Mouse (Mus musculus): ENCODE measurements around the gene Nin.

DNA sequence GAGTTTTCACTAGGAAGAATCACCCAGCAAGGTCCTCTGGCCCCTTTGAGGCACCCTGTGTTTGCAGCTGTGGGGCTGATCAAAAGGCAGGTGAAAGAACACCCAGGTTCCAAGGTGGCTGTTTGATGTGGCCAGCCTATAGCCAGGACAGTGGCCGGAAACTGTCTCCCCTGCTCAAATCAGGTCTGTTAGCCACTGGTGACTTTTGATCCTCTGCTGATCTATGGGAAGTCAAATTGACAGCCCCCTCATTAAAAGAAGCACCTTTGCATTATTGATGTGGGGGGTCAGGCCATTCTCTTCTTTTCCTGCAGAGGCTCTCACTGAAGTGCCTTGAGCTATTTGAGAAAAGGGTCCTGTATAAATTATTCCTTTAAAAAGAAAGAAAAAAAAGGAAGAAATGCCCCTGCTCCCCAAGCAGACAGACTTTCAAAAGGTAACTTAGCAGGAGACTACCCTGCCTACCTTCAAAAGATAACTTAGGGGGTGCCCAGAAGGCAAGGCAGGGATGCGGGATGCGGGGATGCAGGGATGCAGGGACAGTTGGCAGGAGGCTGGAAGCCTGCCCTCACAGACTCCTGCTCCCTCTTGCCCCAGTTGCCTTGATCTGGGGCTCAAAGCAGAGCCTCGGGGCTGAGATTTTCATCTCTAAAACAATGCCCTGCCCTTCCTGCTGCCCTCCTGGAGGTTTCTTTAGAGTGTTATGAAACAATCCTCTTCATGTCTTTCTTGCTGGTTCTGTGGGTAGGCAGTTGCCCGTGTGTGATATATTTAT, 44.0 kb upstream of the Nin start:
- TF ChIP-seq EP300 (optimal IDR thresholded peaks at IDR 0.05) (no peak), CTCF (IDR thresholded peaks at IDR 0.05; ENCODE audit: low read depth) (no peak)
